In the genomic region with DNA sequence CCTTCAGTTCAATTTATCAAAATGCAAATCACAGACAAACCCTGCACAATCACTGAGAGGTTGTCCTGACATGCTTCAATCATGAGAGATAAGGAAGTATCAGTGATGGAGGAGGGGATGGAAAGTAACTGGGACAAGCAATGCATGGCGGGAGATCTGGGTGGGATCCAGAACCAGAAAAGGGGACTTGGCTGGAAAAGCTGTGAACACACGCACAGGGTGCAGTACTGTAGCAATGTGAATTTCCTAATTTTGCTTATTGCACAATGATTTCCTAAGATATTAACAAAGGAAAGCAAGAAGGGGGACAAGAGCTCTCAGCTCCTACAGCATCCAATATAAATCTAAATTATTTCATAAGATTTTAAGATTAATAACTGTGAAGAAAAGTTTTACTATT, we compare ENCODE assay signal across 21 mouse cellular contexts.
DNase-seq lines count a peak whose midpoint lies in the region; ATAC-seq and TF ChIP-seq lines count a peak whose summit lies in the region.
"Had no signal": no experiment of that assay in that cellular context is flagged by ENCODE, and none has a peak within 500 bp of the region (broad histone marks: within the 10 kb centered on the region; RNA-seq: fewer than 3 reads in every experiment).

No protein-coding gene starts in this region.

- peak; percentile 21 for DNase-seq in adrenal gland, postnatal 10 days
- DNase-seq in adrenal gland, adult 18-20 months (ENCODE audit: low spot score in 2 of 2) = no peak
- peak; percentile 79 for DNase-seq in heart, adult 11 months
- no peak for DNase-seq in heart, postnatal 25 days (ENCODE audit: low spot score)
- peak; percentile 69 for DNase-seq in lung, postnatal 0 days (ENCODE audit: low spot score)
- DNase-seq in lung, adult 18-20 months = no peak
- DNase-seq in hindbrain, embryonic 10.5 days (ENCODE audit: low spot score) = no peak
- DNase-seq: adrenal gland, postnatal 25 days; cerebellum, adult 2 months; cerebellum, postnatal 36 days; gastrocnemius, postnatal 10 days; heart, adult 2 months; heart, postnatal 14 days had no signal

- WGBS in lung, postnatal 0 days = 51% methylated on average over 2 of the region's 2 CpGs
- 87% methylated on average over 2 of the region's 2 CpGs for WGBS in hindbrain, embryonic 10.5 days

- H3K4me2 ChIP-seq in lung, postnatal 0 days (replicated peaks; ENCODE audit: low read depth, low read length) = no peak overlapping the region
- H3K4me2 ChIP-seq: embryonic facial prominence, embryonic 13.5 days; forebrain, embryonic 12.5 days; heart, embryonic 11.5 days; heart, embryonic 15.5 days; hindbrain, embryonic 15.5 days had no signal

- H3K27me3 ChIP-seq in lung, postnatal 0 days (replicated peaks; ENCODE audit: insufficient read depth, low read length) = no peaks in the 10 kb centered on the region
- no peaks in the 10 kb centered on the region for H3K27me3 ChIP-seq in hindbrain, embryonic 10.5 days (ENCODE audit: insufficient read depth, poor library complexity, severe bottlenecking)
- H3K27me3 ChIP-seq: embryonic facial prominence, embryonic 13.5 days; forebrain, embryonic 12.5 days; heart, embryonic 15.5 days; hindbrain, embryonic 15.5 days; Patski had no signal

- H3K36me3 ChIP-seq in lung, postnatal 0 days (ENCODE audit: insufficient read depth, low read length) = no peaks in the 10 kb centered on the region
- no peaks in the 10 kb centered on the region for H3K36me3 ChIP-seq in hindbrain, embryonic 10.5 days
- H3K36me3 ChIP-seq: embryonic facial prominence, embryonic 13.5 days; forebrain, embryonic 12.5 days; heart, embryonic 15.5 days; hindbrain, embryonic 15.5 days had no signal

- intact Hi-C loops in heart, postnatal 25 days (cut with DNase I) = no loop called here

- no peak overlapping the region for H3K27ac ChIP-seq in lung, postnatal 0 days (ENCODE audit: low read length)
- no peak overlapping the region for H3K27ac ChIP-seq in hindbrain, embryonic 10.5 days
- H3K27ac ChIP-seq: embryonic facial prominence, embryonic 13.5 days; forebrain, embryonic 12.5 days; heart, adult 2 months; heart, embryonic 15.5 days; hindbrain, embryonic 15.5 days had no signal

- no peak overlapping the region for H3K4me3 ChIP-seq in lung, postnatal 0 days (ENCODE audit: low read depth, low read length)
- no peak overlapping the region for H3K4me3 ChIP-seq in hindbrain, embryonic 10.5 days
- H3K4me3 ChIP-seq: embryonic facial prominence, embryonic 13.5 days; forebrain, embryonic 12.5 days; heart, adult 2 months; heart, embryonic 15.5 days; hindbrain, embryonic 15.5 days had no signal

- H3K9me3 ChIP-seq in lung, postnatal 0 days (ENCODE audit: low read length) = no peaks in the 10 kb centered on the region
- H3K9me3 ChIP-seq in hindbrain, embryonic 10.5 days = no peaks in the 10 kb centered on the region
- H3K9me3 ChIP-seq: embryonic facial prominence, embryonic 13.5 days; forebrain, embryonic 12.5 days; heart, embryonic 15.5 days; hindbrain, embryonic 15.5 days had no signal

- no peak overlapping the region for H3K9ac ChIP-seq in lung, postnatal 0 days (replicated peaks; ENCODE audit: low read depth)
- H3K9ac ChIP-seq: embryonic facial prominence, embryonic 13.5 days; forebrain, embryonic 12.5 days; heart, embryonic 15.5 days; hindbrain, embryonic 15.5 days had no signal

- H3K4me1 ChIP-seq in lung, postnatal 0 days (ENCODE audit: insufficient read depth, low read depth, low read length) = no peaks in the 10 kb centered on the region
- peaks cover 7% of the 10 kb centered on the region; the same call in 1 of the 2 replicates for H3K4me1 ChIP-seq in hindbrain, embryonic 10.5 days (replicated peaks)
- H3K4me1 ChIP-seq: forebrain, embryonic 12.5 days had no signal

- peak; percentile 38; the same call in 1 of the 2 replicates for ATAC-seq in lung, postnatal 0 days
- ATAC-seq: activated CD4-positive, CD25-positive, alpha-beta regulatory T cell, adult 4 months; forebrain, embryonic 16.5 days; Patski had no signal

- no peak for TF ChIP-seq EP300 in lung, postnatal 0 days (IDR thresholded peaks at IDR 0.05)

- no peak for TF ChIP-seq CTCF in lung, postnatal 0 days (IDR thresholded peaks at IDR 0.05)

Comparison
In these comparisons a context has a peak if more than half of its experiments do, and no peak if none do; other contexts are left out.
1. DNase-seq: peak in adrenal gland, postnatal 10 days (single experiment), heart, adult 11 months (single experiment) and lung, postnatal 0 days (single experiment); none in adrenal gland, adult 18-20 months (0 of 2), heart, postnatal 25 days (single experiment), lung, adult 18-20 months (0 of 2) and hindbrain, embryonic 10.5 days (single experiment).